Mouse (Mus musculus) liver, embryonic 14.5 days (tissue): ENCODE measurements around the gene Arhgef26.

ENCODE experiments used
- CTCF ChIP-seq: IDR thresholded peaks from 2 replicates; pipeline ENCODE4 v1.5.1; 2016; ENCODE audit warnings: antibody characterized with exemption, low read depth, control low read depth
- EP300 ChIP-seq: IDR thresholded peaks from 2 replicates; pipeline ENCODE4 v1.6.1; 2016; ENCODE audit warnings: antibody characterized with exemption, low read depth

- no peak for TF ChIP-seq CTCF
- no peak for TF ChIP-seq EP300
Measured at GRCm38 (mm10) chr3:62340861-62341260, 2.7 kb downstream of the Arhgef26 start.
